Mouse (Mus musculus) ES-E14 (cell line): Measurements from ENCODE around the gene Adam1b.

Experiments used
- CHD2 ChIP-seq: IDR thresholded peaks from 2 replicates; pipeline ENCODE4 v1.6.1; 2014; ENCODE audit warnings: mild to moderate bottlenecking, low read depth, low read length, inconsistent platforms
- HCFC1 ChIP-seq: IDR thresholded peaks from 2 replicates; pipeline ENCODE4 v1.6.1; 2012; ENCODE audit warnings: low read length, inconsistent platforms, borderline replicate concordance; ENCODE audit not compliant: insufficient read depth
- MAFK ChIP-seq: IDR thresholded peaks from 2 replicates; pipeline ENCODE4 v1.6.1; 2014; ENCODE audit warnings: mild to moderate bottlenecking, low read depth, low read length, inconsistent platforms; ENCODE audit not compliant: insufficient read depth
- ZC3H11A ChIP-seq: IDR thresholded peaks from 2 replicates; pipeline ENCODE4 v1.6.1; 2012; ENCODE audit warnings: low read depth, mild to moderate bottlenecking, inconsistent platforms, low read length, borderline replicate concordance

- no peak for TF ChIP-seq ZC3H11A
- no peak for TF ChIP-seq MAFK
- TF ChIP-seq CHD2, result no peak
- no peak for TF ChIP-seq HCFC1
Measured at GRCm38 (mm10) chr5:121451644-121452025, 51.6 kb downstream of the Adam1b start, which contains the start of gene Tmem116.
